11 mouse cellular contexts compared by ENCODE assay signal in genomic region chr9:56504511-56504910, GRCm38 (mm10).
A peak's percentile ranks its signal among the peaks of the same experiment; 100 is the strongest.
DNase-seq lines count a peak whose midpoint lies in the region; ATAC-seq and TF ChIP-seq lines count a peak whose summit lies in the region.
"Had no signal": no experiment of that assay in that cellular context is flagged by ENCODE, and none has a peak within 500 bp of the region (broad histone marks: within the 10 kb centered on the region; RNA-seq: fewer than 3 reads in every experiment).

No protein-coding gene starts in this region.

- TF ChIP-seq EP300 in lung, postnatal 0 days (IDR thresholded peaks at IDR 0.05), result no peak
- no peak for TF ChIP-seq EP300 in stomach, postnatal 0 days (optimal IDR thresholded peaks at IDR 0.05)

- H3K4me1 ChIP-seq in cerebellum, adult 2 months (ENCODE audit: control insufficient read depth, insufficient read depth, low read length), result peaks cover 10% of the 10 kb centered on the region
- H3K4me1 ChIP-seq in intestine, embryonic 15.5 days (replicated peaks), result peaks cover 54% of the 10 kb centered on the region
- no peaks in the 10 kb centered on the region for H3K4me1 ChIP-seq in intestine, postnatal 0 days (replicated peaks; ENCODE audit: control insufficient read depth, insufficient read depth, low read length)
- H3K4me1 ChIP-seq in lung, postnatal 0 days (ENCODE audit: insufficient read depth, low read depth, low read length), result peaks cover 39% of the 10 kb centered on the region
- peaks cover 7% of the 10 kb centered on the region for H3K4me1 ChIP-seq in stomach, postnatal 0 days (replicated peaks; ENCODE audit: control insufficient read depth, insufficient read depth)

- 94% methylated on average over 5 of the region's 5 CpGs for WGBS in cerebellum, adult 2 months
- 77% methylated on average over 5 of the region's 5 CpGs for WGBS in intestine, embryonic 15.5 days
- WGBS in intestine, postnatal 0 days, result 73% methylated on average over 5 of the region's 5 CpGs
- 61% methylated on average over 5 of the region's 5 CpGs for WGBS in lung, postnatal 0 days
- WGBS in stomach, postnatal 0 days, result 74% methylated on average over 5 of the region's 5 CpGs

- no peaks in the 10 kb centered on the region for H3K9me3 ChIP-seq in intestine, embryonic 15.5 days
- H3K9me3 ChIP-seq in intestine, postnatal 0 days (ENCODE audit: control insufficient read depth), result no peaks in the 10 kb centered on the region
- no peaks in the 10 kb centered on the region for H3K9me3 ChIP-seq in lung, postnatal 0 days (ENCODE audit: low read length)
- no peaks in the 10 kb centered on the region for H3K9me3 ChIP-seq in stomach, postnatal 0 days (ENCODE audit: control insufficient read depth, low read length)
- H3K9me3 ChIP-seq: forebrain, embryonic 10.5 days; limb, embryonic 12.5 days had no signal

- H3K27me3 ChIP-seq in cerebellum, adult 2 months (ENCODE audit: control insufficient read depth, insufficient read depth, low read length), result no peaks in the 10 kb centered on the region
- H3K27me3 ChIP-seq in intestine, embryonic 15.5 days (replicated peaks), result no peaks in the 10 kb centered on the region
- no peaks in the 10 kb centered on the region for H3K27me3 ChIP-seq in intestine, postnatal 0 days (replicated peaks; ENCODE audit: control insufficient read depth, insufficient read depth, low read length)
- H3K27me3 ChIP-seq in lung, postnatal 0 days (replicated peaks; ENCODE audit: insufficient read depth, low read length), result no peaks in the 10 kb centered on the region
- H3K27me3 ChIP-seq in stomach, postnatal 0 days (ENCODE audit: control insufficient read depth, insufficient read depth, low read length), result no peaks in the 10 kb centered on the region

- no peak for ATAC-seq in intestine, embryonic 15.5 days
- ATAC-seq in intestine, postnatal 0 days, result no peak
- no peak for ATAC-seq in lung, postnatal 0 days
- no peak for ATAC-seq in stomach, postnatal 0 days (ENCODE audit: low FRiP score, low TSS enrichment)

- no peak overlapping the region for H3K4me2 ChIP-seq in intestine, embryonic 15.5 days (replicated peaks)
- H3K4me2 ChIP-seq in intestine, postnatal 0 days (replicated peaks; ENCODE audit: low read depth), result no peak overlapping the region
- no peak overlapping the region for H3K4me2 ChIP-seq in lung, postnatal 0 days (replicated peaks; ENCODE audit: low read depth, low read length)
- H3K4me2 ChIP-seq in stomach, postnatal 0 days (replicated peaks; ENCODE audit: low read depth), result no peak overlapping the region
- H3K4me2 ChIP-seq: limb, embryonic 12.5 days had no signal

- H3K4me3 ChIP-seq in cerebellum, adult 2 months (replicated peaks; ENCODE audit: insufficient read depth, low read depth, low read length), result no peak overlapping the region
- H3K4me3 ChIP-seq in intestine, embryonic 15.5 days (replicated peaks), result no peak overlapping the region
- no peak overlapping the region for H3K4me3 ChIP-seq in intestine, postnatal 0 days (ENCODE audit: low read depth, low read length)
- H3K4me3 ChIP-seq in lung, postnatal 0 days (ENCODE audit: low read depth, low read length), result no peak overlapping the region
- H3K4me3 ChIP-seq in stomach, postnatal 0 days (ENCODE audit: low read depth, low read length), result no peak overlapping the region
- H3K4me3 ChIP-seq: forebrain, embryonic 10.5 days; limb, embryonic 12.5 days had no signal

- H3K36me3 ChIP-seq in intestine, embryonic 15.5 days, result no peaks in the 10 kb centered on the region
- no peaks in the 10 kb centered on the region for H3K36me3 ChIP-seq in intestine, postnatal 0 days (ENCODE audit: control insufficient read depth, insufficient read depth)
- no peaks in the 10 kb centered on the region for H3K36me3 ChIP-seq in lung, postnatal 0 days (ENCODE audit: insufficient read depth, low read length)
- no peaks in the 10 kb centered on the region for H3K36me3 ChIP-seq in stomach, postnatal 0 days (ENCODE audit: control insufficient read depth, insufficient read depth, low read length)
- H3K36me3 ChIP-seq: forebrain, embryonic 10.5 days; limb, embryonic 12.5 days had no signal

- no peak overlapping the region for H3K27ac ChIP-seq in cerebellum, adult 2 months (ENCODE audit: insufficient read depth, low read length)
- H3K27ac ChIP-seq in intestine, embryonic 15.5 days, result peak overlapping the region; percentile 14; the same call in 1 of the 2 replicates
- no peak overlapping the region for H3K27ac ChIP-seq in intestine, postnatal 0 days (ENCODE audit: low read depth, low read length)
- H3K27ac ChIP-seq in lung, postnatal 0 days (ENCODE audit: low read length), result peak overlapping the region; percentile 95
- H3K27ac ChIP-seq in stomach, postnatal 0 days (replicated peaks), result peak overlapping the region; percentile 97; the same call in 1 of the 2 replicates
- H3K27ac ChIP-seq: forebrain, embryonic 10.5 days had no signal

- TF ChIP-seq CTCF in cerebellum, adult 2 months (IDR thresholded peaks at IDR 0.05; ENCODE audit: borderline replicate concordance, insufficient read depth, low read depth, low read length), result no peak
- TF ChIP-seq CTCF in intestine, postnatal 0 days (IDR thresholded peaks at IDR 0.05; ENCODE audit: low read depth), result no peak
- no peak for TF ChIP-seq CTCF in lung, postnatal 0 days (IDR thresholded peaks at IDR 0.05)
- no peak for TF ChIP-seq CTCF in stomach, postnatal 0 days (IDR thresholded peaks at IDR 0.05; ENCODE audit: low read depth)

- peak; percentile 22 for DNase-seq in cerebellum, adult 9-11 months
- DNase-seq in cerebellum, adult 2 months, result no peak
- DNase-seq in lung, postnatal 0 days (ENCODE audit: low spot score), result no peak
- no peak for DNase-seq in lung, postnatal 25 days (ENCODE audit: low spot score)
- DNase-seq in stomach, postnatal 0 days (ENCODE audit: low spot score), result no peak
- DNase-seq in adrenal gland, postnatal 36 days, result no peak
- DNase-seq: gastrocnemius, postnatal 14 days had no signal

- H3K9ac ChIP-seq in intestine, embryonic 15.5 days, result no peak overlapping the region
- no peak overlapping the region for H3K9ac ChIP-seq in intestine, postnatal 0 days (ENCODE audit: low read depth, low read length)
- no peak overlapping the region for H3K9ac ChIP-seq in lung, postnatal 0 days (replicated peaks; ENCODE audit: low read depth)
- H3K9ac ChIP-seq in stomach, postnatal 0 days (ENCODE audit: low read length), result no peak overlapping the region
- H3K9ac ChIP-seq: limb, embryonic 12.5 days had no signal

- no peak for TF ChIP-seq POLR2A in cerebellum, adult 2 months (IDR thresholded peaks at IDR 0.05; ENCODE audit: borderline replicate concordance, insufficient read depth, low read length)

Comparison
In these comparisons a context has a peak if more than half of its experiments do, and no peak if none do; other contexts are left out.
1. H3K27ac ChIP-seq: peak in intestine, embryonic 15.5 days (single experiment), lung, postnatal 0 days (single experiment) and stomach, postnatal 0 days (single experiment); none in cerebellum, adult 2 months (single experiment) and intestine, postnatal 0 days (single experiment).